Mouse (Mus musculus) limb, embryonic 12.5 days (tissue): ENCODE data around the gene Mtfr2. TPM values are rescaled to one million over a fixed set of nuclear protein-coding genes. Genes with fewer than 3 reads are reported as not detected.
A peak's percentile ranks its signal among the peaks of the same experiment; 100 is the strongest.

ENCODE experiments used
- ATAC-seq: fragments of 200-750 bp; cut with Nextera tagmentation; 2 replicates; pipeline ENCODE4 v1.8.0; 2017; ENCODE audit warnings: low read depth, moderate TSS enrichment; ENCODE audit not compliant: insufficient number of reproducible peaks, insufficient read depth, low FRiP score, low TSS enrichment
- H3K27ac ChIP-seq: fragments of 300-500 bp; sonication (generic); 2 replicates; pipeline ENCODE4 v1.5.1; 2016; ENCODE audit warnings: mild to moderate bottlenecking, moderate library complexity
- H3K27me3 ChIP-seq: fragments of 300-500 bp; sonication (generic); 2 replicates; pipeline ENCODE4 v1.6.1; 2016; ENCODE audit warnings: mild to moderate bottlenecking, moderate library complexity
- H3K36me3 ChIP-seq: fragments of 300-500 bp; sonication (generic); 2 replicates; pipeline ENCODE4 v1.6.1; 2016; ENCODE audit warnings: mild to moderate bottlenecking, moderate library complexity
- H3K4me1 ChIP-seq: fragments of 300-500 bp; sonication (generic); replicated peaks from 2 replicates; pipeline ENCODE4 v1.6.1; 2016
- H3K4me2 ChIP-seq: fragments of 300-500 bp; sonication (generic); 2 replicates; pipeline ENCODE4 v1.6.1; 2016; ENCODE audit warnings: mild to moderate bottlenecking, moderate library complexity
- H3K4me3 ChIP-seq: fragments of 300-500 bp; sonication (generic); replicated peaks from 2 replicates; pipeline ENCODE4 v1.5.1; 2016; ENCODE audit warnings: mild to moderate bottlenecking
- H3K9ac ChIP-seq: fragments of 300-500 bp; sonication (generic); replicated peaks from 2 replicates; pipeline ENCODE4 v1.6.1; 2016; ENCODE audit warnings: mild to moderate bottlenecking, moderate library complexity
- H3K9me3 ChIP-seq: fragments of 300-500 bp; sonication (generic); 2 replicates; pipeline ENCODE4 v1.6.1; 2016; ENCODE audit warnings: mild to moderate bottlenecking, moderate library complexity
- WGBS: fragments of 180-500 bp; shearing (Covaris S2); methylation state at CpG from one replicate; pipeline ENCODE4 v1.1.7; 2016; 5-methylcytosine and 5-hydroxymethylcytosine counted together
- polyA plus RNA-seq: library from polyadenylated mRNA; unstranded; fragments of >200 nt; fragmentation: Nextera tagmentation; extraction: Ambion mirVana; gene quantifications from 2 replicates; pipeline ENCODE4 v1.2.1, GENCODE M21; 2016

The Mtfr2 gene
- polyA plus RNA-seq, 1 experiment from 2014 or later, result 2.3 TPM

DNA sequence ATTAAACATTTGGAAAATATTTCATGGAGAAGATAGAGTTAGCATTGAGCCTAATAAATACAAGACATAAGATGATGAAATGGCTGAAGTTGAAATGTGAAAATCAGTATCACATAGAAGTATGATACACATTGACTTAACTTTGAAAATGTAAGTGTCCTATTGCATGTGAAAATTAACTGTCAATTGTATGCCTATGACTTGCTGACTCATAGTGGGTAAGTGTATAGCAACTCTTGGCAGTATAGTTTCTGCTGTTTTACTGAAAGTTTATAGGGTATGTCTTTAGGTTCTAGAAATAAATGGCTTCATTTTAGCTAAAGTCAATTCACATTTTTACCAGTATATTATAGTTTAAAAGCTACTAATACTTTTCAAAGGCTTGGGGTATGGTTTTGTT lies 21.3 kb upstream of the Mtfr2 start:
- Histone ChIP-seq H3K27me3 (no peaks in the 10 kb centered on the region), H3K27ac (no peak overlapping the region), H3K9me3 (no peaks in the 10 kb centered on the region), H3K36me3 (peaks cover 83% of the 10 kb centered on the region), H3K4me3 (no peak overlapping the region), H3K4me2 (no peak overlapping the region), H3K4me1 (no peaks in the 10 kb centered on the region), H3K9ac (no peak overlapping the region)
- no peak for ATAC-seq

DNA sequence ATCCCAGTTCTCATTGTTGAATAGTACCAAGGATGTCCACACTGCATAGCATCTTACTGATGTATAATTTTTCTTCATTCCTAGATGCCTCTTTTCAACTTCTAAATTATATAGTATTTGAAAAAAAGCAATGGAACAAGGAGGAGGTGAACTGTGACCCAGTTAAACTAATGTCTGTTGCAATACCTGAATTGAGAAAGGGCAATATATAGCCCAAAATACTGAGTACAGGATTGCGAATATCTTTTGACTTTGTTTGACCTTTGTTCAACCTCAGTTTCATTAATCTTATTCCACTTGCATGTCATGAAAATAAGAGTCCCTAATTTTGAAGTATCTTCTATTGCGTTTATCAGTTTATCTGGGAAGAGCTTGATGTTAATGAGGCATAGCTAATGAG lies 16.3 kb upstream of the Mtfr2 start:
- 94% methylated on average over 2 of the region's 2 CpGs for WGBS
- Histone ChIP-seq H3K27me3 (no peaks in the 10 kb centered on the region), H3K27ac (no peak overlapping the region), H3K36me3 (peaks cover 86% of the 10 kb centered on the region), H3K9me3 (no peaks in the 10 kb centered on the region), H3K9ac (no peak overlapping the region), H3K4me2 (no peak overlapping the region), H3K4me1 (no peaks in the 10 kb centered on the region), H3K4me3 (no peak overlapping the region)
- ATAC-seq, result no peak

DNA sequence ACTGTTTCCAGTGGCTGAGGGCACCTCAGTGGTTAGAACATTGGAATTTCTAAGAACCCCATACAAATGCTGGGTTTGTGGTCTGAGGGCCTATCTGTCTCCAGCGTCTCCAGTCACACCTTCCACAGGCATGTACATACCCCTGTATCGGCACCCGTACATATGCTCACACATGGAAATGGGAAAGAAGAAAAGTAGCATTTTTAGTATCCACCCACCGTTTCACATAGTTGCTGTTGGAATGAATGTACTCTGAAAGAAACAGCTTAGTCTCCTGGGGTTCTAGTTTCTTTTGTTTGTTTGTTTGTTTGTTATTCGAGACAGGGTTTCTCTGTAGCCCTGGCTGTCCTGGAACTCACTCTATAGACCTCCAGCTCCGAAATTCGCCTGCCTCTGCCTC lies 9.7 kb upstream of the Mtfr2 start:
- H3K4me1 ChIP-seq, result no peaks in the 10 kb centered on the region
- no peak overlapping the region for H3K4me2 ChIP-seq
- H3K27ac ChIP-seq, result no peak overlapping the region
- no peak overlapping the region for H3K4me3 ChIP-seq
- ATAC-seq, result no peak
- H3K36me3 ChIP-seq, result peaks cover 83% of the 10 kb centered on the region
- no peaks in the 10 kb centered on the region for H3K27me3 ChIP-seq
- no peaks in the 10 kb centered on the region for H3K9me3 ChIP-seq
- WGBS, result 94% methylated on average over 7 of the region's 7 CpGs
- H3K9ac ChIP-seq, result no peak overlapping the region

DNA sequence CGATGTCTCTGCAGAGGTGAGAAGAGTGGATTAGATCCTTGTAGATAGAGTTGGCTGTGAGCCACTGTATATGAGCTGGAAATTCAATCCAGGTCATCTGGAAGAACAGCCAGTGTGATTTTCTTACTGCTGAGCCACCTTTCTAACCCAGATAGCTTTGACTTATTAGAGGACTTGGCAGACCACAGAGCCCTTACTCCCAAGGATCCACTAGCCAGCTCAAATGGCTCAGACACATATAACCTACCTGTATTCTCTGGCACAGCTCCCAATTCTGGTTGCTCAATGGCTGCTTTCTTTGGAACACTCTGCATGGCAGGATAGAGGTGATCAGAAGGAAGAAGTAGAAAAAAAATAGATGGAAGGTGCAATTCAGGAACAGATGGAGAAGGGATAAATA lies 1.8 kb upstream of the Mtfr2 start:
- no peak for ATAC-seq
- WGBS, result 79% methylated on average over 1 of the region's 1 CpGs
- H3K4me2 ChIP-seq, result no peak overlapping the region
- peaks cover 46% of the 10 kb centered on the region for H3K36me3 ChIP-seq
- no peak overlapping the region for H3K9ac ChIP-seq
- no peak overlapping the region for H3K4me3 ChIP-seq
- H3K4me1 ChIP-seq, result peaks cover 9% of the 10 kb centered on the region
- no peaks in the 10 kb centered on the region for H3K27me3 ChIP-seq
- H3K9me3 ChIP-seq, result no peaks in the 10 kb centered on the region
- no peak overlapping the region for H3K27ac ChIP-seq

DNA sequence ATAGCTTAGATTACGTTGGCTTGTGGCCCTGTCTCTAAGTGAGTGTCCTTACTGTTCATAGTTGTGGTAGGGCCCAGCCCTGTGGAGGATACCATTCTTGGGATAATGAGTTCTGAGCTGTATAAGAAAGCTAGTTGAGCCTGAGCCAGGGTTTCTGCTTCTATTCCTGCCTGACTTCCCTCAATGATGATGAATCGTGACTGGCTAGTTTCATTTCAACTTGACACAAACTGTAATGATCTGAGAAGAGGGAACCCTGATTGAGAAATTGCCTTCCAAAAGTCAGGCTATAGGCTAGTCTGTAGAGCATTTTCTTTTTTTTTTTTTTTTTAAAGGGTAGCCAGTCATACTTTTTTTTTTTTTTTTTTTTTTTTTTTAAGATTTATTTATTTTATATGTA lies 1.3 kb downstream of the Mtfr2 start:
- peak overlapping the region; percentile 73; the same call in 1 of the 2 replicates for H3K4me3 ChIP-seq

DNA sequence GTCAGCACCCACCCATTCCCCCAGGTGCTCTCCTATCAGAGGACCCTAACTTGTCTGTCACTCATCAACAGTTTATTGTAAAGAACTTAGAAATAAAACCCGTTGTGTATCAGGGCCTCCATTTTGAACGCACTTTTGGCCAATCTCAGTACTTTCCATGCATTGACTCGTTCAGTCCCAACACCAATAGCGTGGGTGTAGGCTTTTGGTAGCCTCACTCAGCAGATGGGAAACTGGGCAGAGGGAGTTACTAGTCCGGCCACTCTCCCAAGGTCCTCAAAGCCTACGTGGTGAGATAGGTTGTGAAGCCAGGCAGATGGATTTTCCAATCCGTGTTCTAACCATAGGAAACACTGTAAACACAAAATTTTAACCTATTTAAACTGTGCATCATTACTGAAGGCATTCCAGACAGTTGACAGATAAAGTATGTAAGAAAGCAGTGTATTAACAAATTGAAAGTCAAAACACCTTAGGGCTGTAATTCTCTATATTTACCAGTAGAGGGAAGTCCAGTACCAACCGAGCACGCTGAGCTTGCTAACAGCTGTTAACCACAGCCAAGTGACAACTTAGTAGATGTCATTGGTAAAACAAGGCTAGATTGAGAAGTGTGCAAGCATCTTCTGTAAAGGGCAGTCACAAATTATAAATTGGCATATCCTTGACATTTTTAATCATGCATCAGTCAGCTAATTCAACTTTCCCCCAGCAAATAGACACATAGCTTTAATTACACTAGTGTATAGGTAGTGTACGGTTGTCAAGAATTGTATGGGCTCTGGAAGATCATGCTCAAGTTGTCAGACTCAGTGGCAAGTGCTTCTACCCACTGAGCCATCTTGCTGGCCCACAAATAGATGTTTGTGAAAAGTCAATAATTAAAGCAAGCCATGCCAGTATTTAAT lies 14.2 kb downstream of the Mtfr2 start:
- ATAC-seq, result no peak
- Histone ChIP-seq H3K4me3 (no peak overlapping the region), H3K4me1 (no peaks in the 10 kb centered on the region), H3K36me3 (peaks cover 28% of the 10 kb centered on the region), H3K27ac (no peak overlapping the region), H3K27me3 (no peaks in the 10 kb centered on the region), H3K9ac (no peak overlapping the region), H3K4me2 (no peak overlapping the region), H3K9me3 (peaks cover 3% of the 10 kb centered on the region; the same call in 1 of the 2 replicates)
- 62% methylated on average over 10 of the region's 10 CpGs for WGBS

More for the DNA sequence above, 1.3 kb downstream of the Mtfr2 start:
- Histone ChIP-seq H3K36me3 (peaks cover 24% of the 10 kb centered on the region), H3K27me3 (no peaks in the 10 kb centered on the region), H3K9me3 (no peaks in the 10 kb centered on the region), H3K27ac (no peak overlapping the region), H3K4me2 (peak overlapping the region; percentile 81; the same call in 1 of the 2 replicates), H3K9ac (no peak overlapping the region), H3K4me1 (peaks cover 9% of the 10 kb centered on the region)
- no peak for ATAC-seq
- 81% methylated on average over 2 of the region's 2 CpGs for WGBS

DNA sequence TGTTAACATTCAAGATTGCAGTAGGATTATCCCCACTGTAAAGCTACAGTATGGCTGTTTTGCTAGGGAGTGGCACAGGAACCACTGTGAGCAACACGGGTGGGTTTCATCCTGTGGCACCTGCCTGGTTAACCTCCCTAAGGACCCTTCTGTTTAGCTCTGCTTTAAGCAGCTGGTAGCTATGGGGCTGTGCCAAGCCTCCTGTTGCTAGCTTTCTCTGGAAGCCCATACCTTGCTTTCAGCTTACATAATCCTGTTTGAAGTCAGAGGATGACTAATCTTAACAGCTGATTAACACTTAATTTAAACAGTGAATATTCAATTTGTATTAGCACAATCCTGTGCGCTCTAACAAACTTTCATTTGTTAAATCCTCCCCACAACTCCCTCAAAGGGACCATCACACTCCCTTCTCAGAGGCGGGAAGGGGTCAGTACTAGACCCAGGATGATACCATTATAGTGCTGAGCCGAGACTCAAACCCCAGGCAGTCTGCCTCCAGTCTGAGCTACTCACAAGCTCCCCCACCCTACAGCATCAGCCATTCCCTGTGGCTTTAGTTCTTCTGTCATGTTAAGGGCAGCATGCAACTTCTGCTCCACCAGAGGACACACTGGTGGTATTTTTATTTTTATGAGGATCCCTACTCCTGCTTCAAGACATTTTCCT lies 15.0 kb downstream of the Mtfr2 start:
- Histone ChIP-seq H3K27me3 (no peaks in the 10 kb centered on the region), H3K9me3 (peaks cover 9% of the 10 kb centered on the region), H3K4me1 (no peaks in the 10 kb centered on the region), H3K27ac (no peak overlapping the region), H3K36me3 (peaks cover 20% of the 10 kb centered on the region), H3K4me2 (no peak overlapping the region), H3K4me3 (no peak overlapping the region), H3K9ac (no peak overlapping the region)
- 67% methylated on average over 4 of the region's 4 CpGs for WGBS
- no peak for ATAC-seq

DNA sequence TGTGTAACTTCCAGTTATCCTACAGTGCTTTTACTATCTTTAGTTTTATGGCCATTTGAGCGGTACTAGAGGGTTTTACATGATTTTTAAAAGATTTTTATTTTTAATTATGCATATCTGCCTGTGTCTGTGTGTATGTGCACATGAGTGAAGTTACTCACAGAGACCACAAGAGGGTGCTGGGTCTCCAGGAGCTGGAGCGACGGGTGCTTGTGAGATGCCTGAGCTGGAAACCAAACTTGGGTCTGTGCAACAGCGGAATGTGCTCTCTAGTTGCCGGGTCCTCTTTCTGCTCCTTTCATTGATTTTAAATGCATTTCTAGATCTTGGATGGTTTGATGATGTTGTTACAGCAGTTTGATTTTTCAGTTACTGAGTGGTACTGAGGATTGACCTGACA lies 24.5 kb downstream of the Mtfr2 start:
- H3K27me3 ChIP-seq, result no peaks in the 10 kb centered on the region
- no peaks in the 10 kb centered on the region for H3K4me1 ChIP-seq
- H3K4me2 ChIP-seq, result no peak overlapping the region
- H3K9me3 ChIP-seq, result peaks cover 12% of the 10 kb centered on the region
- H3K4me3 ChIP-seq, result no peak overlapping the region
- no peak overlapping the region for H3K27ac ChIP-seq
- H3K9ac ChIP-seq, result no peak overlapping the region
- ATAC-seq, result no peak
- no peaks in the 10 kb centered on the region for H3K36me3 ChIP-seq
- WGBS, result 93% methylated on average over 5 of the region's 5 CpGs

DNA sequence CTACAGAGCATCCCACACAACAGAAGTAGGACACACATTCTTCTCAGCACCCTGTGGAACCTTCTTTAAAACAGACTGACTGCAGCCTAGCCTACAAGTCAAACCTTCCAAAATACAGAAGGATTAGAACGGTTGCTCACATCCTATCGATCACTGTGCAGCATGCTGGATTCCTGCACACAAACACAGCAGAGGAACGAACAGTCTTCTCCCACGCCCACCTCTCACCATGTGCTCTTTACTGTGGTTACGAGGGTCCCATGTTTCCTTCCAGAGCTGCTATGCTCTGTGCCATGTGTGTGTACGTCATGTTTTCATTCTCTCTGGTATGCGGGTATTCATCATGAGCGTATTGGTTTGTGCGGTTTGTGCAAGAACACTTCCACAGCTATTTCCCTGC lies 30.1 kb downstream of the Mtfr2 start:
- 86% methylated on average over 9 of the region's 9 CpGs for WGBS
- Histone ChIP-seq H3K36me3 (no peaks in the 10 kb centered on the region), H3K4me1 (no peaks in the 10 kb centered on the region), H3K4me3 (no peak overlapping the region), H3K9me3 (no peaks in the 10 kb centered on the region), H3K9ac (no peak overlapping the region), H3K4me2 (no peak overlapping the region), H3K27ac (no peak overlapping the region), H3K27me3 (no peaks in the 10 kb centered on the region)
- no peak for ATAC-seq

DNA sequence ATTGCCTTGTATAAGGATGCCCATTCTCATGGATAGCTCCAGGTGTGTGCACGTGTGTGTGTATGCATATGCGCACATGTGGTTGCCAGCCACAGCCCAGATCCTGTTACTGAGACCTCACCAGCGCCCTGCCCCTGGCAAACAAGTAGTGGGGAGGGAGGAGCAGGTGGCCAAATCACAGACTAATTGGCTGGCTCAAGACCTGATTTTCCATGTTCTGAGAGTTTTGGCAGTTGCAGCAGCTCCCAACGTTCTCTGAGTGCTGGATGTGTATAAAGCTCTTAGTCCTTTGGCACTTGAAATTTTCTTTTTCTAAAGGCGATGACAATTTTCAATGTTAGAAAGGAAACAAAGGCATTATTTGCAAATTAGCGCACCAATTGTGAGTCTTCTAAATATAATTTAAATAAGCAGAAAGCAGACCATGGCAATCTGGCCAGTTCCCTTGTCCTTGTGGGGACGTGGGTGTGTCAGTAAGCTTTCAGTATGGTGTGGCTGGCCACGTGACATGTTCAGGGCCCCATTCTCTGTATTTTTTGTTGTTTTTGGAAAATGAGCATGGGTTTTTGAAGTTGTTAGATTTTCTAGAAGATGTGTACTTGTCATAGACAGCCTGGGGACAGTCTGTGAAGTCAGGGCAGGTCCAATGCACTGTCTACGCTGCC lies 31.6 kb downstream of the Mtfr2 start:
- Histone ChIP-seq H3K4me1 (no peaks in the 10 kb centered on the region; the same call in 1 of the 2 replicates), H3K9me3 (no peaks in the 10 kb centered on the region), H3K4me3 (no peak overlapping the region), H3K36me3 (no peaks in the 10 kb centered on the region), H3K27ac (no peak overlapping the region), H3K9ac (no peak overlapping the region), H3K27me3 (no peaks in the 10 kb centered on the region), H3K4me2 (no peak overlapping the region)
- no peak for ATAC-seq
- WGBS, result 79% methylated on average over 9 of the region's 9 CpGs

DNA sequence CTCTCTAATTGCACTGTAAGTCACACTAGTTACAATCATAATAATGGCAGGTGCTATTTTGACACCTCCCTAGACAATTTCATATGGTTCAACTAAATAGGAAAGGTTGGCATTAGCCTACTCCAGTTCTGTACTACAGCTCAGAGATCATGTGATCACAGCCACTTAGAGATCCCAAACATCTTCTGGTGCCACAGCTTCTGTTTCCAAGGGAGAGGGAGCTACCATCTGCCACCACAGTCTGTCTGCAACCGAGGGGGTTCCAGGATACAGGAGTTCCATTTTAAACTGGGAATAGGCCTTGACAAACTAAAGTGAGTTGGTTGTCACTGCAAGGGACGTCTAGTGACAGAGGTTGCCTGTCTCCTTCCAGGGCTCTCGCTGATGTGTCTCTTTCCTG lies 33.2 kb downstream of the Mtfr2 start:
- no peak overlapping the region for H3K9ac ChIP-seq
- 84% methylated on average over 3 of the region's 3 CpGs for WGBS
- no peak overlapping the region for H3K4me2 ChIP-seq
- no peaks in the 10 kb centered on the region for H3K9me3 ChIP-seq
- H3K27ac ChIP-seq, result no peak overlapping the region
- H3K27me3 ChIP-seq, result no peaks in the 10 kb centered on the region
- no peaks in the 10 kb centered on the region for H3K36me3 ChIP-seq
- ATAC-seq, result no peak
- no peak overlapping the region for H3K4me3 ChIP-seq
- no peaks in the 10 kb centered on the region; the same call in 1 of the 2 replicates for H3K4me1 ChIP-seq
